Mouse (Mus musculus): ENCODE data around the gene Tac4. TPM values are rescaled to one million over a fixed set of nuclear protein-coding genes. Genes with fewer than 3 reads are reported as not detected.

The Tac4 gene
- polyA plus RNA-seq, 1 experiment from 2014 or later, result not detected

DNA sequence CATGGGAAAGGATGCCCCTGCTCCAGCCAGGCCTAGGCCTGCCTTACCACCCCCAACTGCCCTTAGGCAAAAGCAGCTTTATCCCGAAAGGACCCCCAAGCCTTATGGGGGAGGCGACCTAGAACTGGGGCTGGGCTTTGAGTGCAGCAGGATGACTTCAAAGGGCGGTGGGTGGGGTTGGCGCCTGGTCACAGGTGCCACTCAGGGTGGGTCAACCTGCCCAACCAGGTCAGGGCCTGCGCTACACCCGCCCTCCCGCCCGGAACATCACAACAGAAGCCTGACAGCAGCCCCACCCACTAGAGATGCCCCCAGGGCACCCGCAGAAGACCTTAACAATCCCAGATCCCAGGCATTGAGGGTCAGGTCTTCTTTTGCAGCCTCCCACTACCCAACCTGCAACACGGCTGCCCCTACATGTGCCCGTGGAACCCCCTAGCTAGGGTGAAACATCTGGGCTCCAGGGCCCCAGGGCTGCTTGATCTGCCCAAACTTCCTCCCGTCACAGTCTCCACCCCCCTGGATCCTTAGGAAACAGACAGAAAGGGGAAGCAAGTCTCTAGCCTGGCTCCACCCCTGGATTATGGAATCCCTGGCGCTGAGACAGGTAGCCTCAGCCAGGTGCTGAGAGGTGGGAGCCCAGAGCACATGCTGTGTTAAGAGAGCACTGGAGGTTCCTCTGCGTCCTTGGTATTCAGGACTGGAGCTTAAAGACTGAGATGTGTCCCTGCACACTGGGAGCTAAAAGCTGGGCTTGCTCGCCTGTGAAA lies 37.0 kb upstream of the Tac4 start:
- no peak overlapping the region for H3K4me3 ChIP-seq (ENCODE audit: low read depth, low read length)
- no peak overlapping the region for H3K4me2 ChIP-seq (replicated peaks; ENCODE audit: low read depth)
- H3K36me3 ChIP-seq (ENCODE audit: control insufficient read depth, insufficient read depth), result no peaks in the 10 kb centered on the region
- peaks cover 25% of the 10 kb centered on the region for H3K27me3 ChIP-seq (replicated peaks; ENCODE audit: control insufficient read depth, insufficient read depth, low read length)
- no peak for ATAC-seq
- no peak overlapping the region for H3K27ac ChIP-seq (ENCODE audit: low read depth, low read length)
- TF ChIP-seq CTCF (IDR thresholded peaks at IDR 0.05; ENCODE audit: low read depth), result no peak
- H3K4me1 ChIP-seq (replicated peaks; ENCODE audit: control insufficient read depth, insufficient read depth, low read length), result no peaks in the 10 kb centered on the region
- no peaks in the 10 kb centered on the region for H3K9me3 ChIP-seq (ENCODE audit: control insufficient read depth)
- WGBS, result 25% methylated on average over 15 of the region's 15 CpGs
- H3K9ac ChIP-seq (ENCODE audit: low read depth, low read length), result no peak overlapping the region

DNA sequence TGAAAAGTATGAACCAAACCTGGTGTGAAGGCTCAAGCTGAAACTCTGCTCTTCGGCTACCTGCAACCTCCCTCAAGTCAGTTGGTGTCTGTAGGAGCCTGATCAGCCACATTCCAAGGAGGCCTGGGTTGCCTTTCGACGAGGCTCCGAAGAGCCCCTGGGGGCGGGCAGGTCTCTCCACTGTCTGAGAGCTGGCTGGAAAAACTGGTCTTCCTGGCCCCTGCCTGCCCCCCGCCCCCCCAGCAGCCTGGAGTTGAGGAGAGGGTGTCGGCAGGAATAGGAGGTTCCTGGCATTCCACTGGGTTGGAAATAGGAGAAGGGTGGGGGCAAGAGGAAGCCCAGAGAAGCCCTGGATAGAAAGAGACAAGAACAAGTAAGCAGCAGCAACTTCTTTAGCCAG lies 35.9 kb upstream of the Tac4 start:
- no peaks in the 10 kb centered on the region for H3K4me1 ChIP-seq (replicated peaks; ENCODE audit: control insufficient read depth, insufficient read depth, low read length)
- WGBS, result 15% methylated on average over 7 of the region's 7 CpGs
- no peaks in the 10 kb centered on the region for H3K9me3 ChIP-seq (ENCODE audit: control insufficient read depth)
- H3K4me2 ChIP-seq (replicated peaks; ENCODE audit: low read depth), result no peak overlapping the region
- no peak overlapping the region for H3K4me3 ChIP-seq (ENCODE audit: low read depth, low read length)
- ATAC-seq, result no peak
- TF ChIP-seq CTCF (IDR thresholded peaks at IDR 0.05; ENCODE audit: low read depth), result no peak
- peaks cover 25% of the 10 kb centered on the region for H3K27me3 ChIP-seq (replicated peaks; ENCODE audit: control insufficient read depth, insufficient read depth, low read length)
- no peak overlapping the region for H3K27ac ChIP-seq (ENCODE audit: low read depth, low read length)
- no peaks in the 10 kb centered on the region for H3K36me3 ChIP-seq (ENCODE audit: control insufficient read depth, insufficient read depth)
- no peak overlapping the region for H3K9ac ChIP-seq (ENCODE audit: low read depth, low read length)

DNA sequence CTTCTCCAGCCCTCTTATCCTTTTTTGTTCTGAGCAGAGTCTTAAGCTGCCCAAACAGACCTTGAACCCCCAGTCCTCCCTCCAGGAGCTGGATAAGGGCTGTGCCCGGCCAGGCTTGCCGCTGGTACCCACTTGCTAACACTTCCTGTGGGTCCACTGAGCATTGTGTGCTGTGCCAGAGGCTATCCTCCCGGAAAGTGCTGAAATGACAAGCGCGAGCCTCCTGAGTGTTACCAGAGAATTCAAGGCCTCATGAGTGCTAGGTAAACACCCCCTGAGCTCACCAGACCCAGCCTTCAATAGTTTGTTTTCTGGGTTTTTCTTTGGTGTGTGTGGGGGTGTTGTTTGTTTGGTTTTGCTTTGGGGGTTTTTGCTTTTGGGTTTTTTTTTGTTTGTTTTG lies 33.9 kb upstream of the Tac4 start:
- WGBS, result 38% methylated on average over 5 of the region's 5 CpGs
- no peaks in the 10 kb centered on the region for H3K4me1 ChIP-seq (replicated peaks; ENCODE audit: control insufficient read depth, insufficient read depth, low read length)
- H3K9me3 ChIP-seq (ENCODE audit: control insufficient read depth), result no peaks in the 10 kb centered on the region
- no peak overlapping the region for H3K27ac ChIP-seq (ENCODE audit: low read depth, low read length)
- no peak for TF ChIP-seq CTCF (IDR thresholded peaks at IDR 0.05; ENCODE audit: low read depth)
- H3K9ac ChIP-seq (ENCODE audit: low read depth, low read length), result no peak overlapping the region
- no peaks in the 10 kb centered on the region for H3K36me3 ChIP-seq (ENCODE audit: control insufficient read depth, insufficient read depth)
- H3K4me3 ChIP-seq (ENCODE audit: low read depth, low read length), result no peak overlapping the region
- no peak for ATAC-seq
- H3K4me2 ChIP-seq (replicated peaks; ENCODE audit: low read depth), result no peak overlapping the region
- H3K27me3 ChIP-seq (replicated peaks; ENCODE audit: control insufficient read depth, insufficient read depth, low read length), result peaks cover 28% of the 10 kb centered on the region

DNA sequence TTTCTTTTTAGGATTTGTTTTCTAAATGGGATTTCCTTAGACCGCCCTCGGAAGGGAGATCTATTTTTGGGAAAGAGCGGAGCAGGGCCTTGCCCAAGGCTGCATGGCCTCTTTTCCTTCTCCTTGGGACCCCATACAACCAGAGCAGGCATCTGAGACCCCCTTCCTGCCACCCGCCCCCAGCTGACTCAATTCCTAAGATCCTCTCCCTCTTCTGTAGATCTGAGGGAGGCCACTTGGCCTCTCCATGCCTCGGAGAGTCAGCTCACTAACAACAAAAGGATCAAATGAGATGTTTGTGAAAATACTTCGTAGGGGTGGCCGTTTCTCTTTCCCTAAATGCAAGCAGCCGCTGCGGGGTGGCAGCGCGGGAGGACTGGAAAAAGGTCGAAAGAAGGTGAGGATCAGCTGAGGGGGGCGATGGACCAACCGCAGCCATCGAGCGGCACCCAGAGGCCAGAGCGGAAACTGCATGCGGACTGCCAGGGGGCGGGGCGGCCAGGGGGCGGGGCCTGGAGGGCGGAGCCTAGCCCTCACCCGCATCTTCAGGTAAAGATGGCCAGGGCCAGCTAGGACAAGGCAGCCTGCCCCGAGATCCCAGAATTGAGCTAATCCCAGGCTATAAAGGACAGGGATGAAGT lies 29.5 kb upstream of the Tac4 start:
- 11% methylated on average over 24 of the region's 24 CpGs for WGBS
- ATAC-seq, result peak; percentile 29; the same call in 1 of the 2 replicates

DNA sequence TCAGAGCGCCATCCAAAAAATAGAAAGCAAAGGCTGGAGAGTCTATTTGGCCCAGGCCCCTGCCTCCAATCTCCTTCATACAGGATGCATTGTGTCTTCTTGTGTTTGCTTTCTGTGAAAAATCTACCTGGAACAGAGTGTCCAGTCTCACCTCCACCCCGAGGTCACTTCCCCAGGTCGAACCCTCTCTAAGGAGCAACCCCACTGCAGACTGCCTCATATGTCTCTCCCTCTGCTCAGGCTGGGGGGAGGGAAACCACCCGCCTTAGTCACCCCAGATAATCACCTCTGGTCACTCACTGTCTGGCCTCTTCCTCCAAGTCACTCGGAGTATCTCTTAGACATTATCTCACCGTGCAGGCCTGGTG lies 29.0 kb upstream of the Tac4 start:
- no peak overlapping the region for H3K9ac ChIP-seq (ENCODE audit: low read depth, low read length)
- H3K27ac ChIP-seq (ENCODE audit: low read depth, low read length), result no peak overlapping the region
- 25% methylated on average over 6 of the region's 6 CpGs for WGBS
- ATAC-seq, result no peak
- no peaks in the 10 kb centered on the region for H3K36me3 ChIP-seq (ENCODE audit: control insufficient read depth, insufficient read depth)
- H3K4me1 ChIP-seq (replicated peaks; ENCODE audit: control insufficient read depth, insufficient read depth, low read length), result no peaks in the 10 kb centered on the region
- 0 out of 2 replicates have a peak, but pooled peaks cover 4% of the 10 kb centered on the region for H3K27me3 ChIP-seq (replicated peaks; ENCODE audit: control insufficient read depth, insufficient read depth, low read length)
- no peak for TF ChIP-seq CTCF (IDR thresholded peaks at IDR 0.05; ENCODE audit: low read depth)
- H3K4me2 ChIP-seq (replicated peaks; ENCODE audit: low read depth), result peak overlapping the region; percentile 40; the same call in 1 of the 2 replicates
- no peak overlapping the region for H3K4me3 ChIP-seq (ENCODE audit: low read depth, low read length)
- H3K9me3 ChIP-seq (ENCODE audit: control insufficient read depth), result no peaks in the 10 kb centered on the region

More for the DNA sequence above, 29.5 kb upstream of the Tac4 start:
- Histone ChIP-seq H3K4me3 (ENCODE audit: low read depth, low read length) (no peak overlapping the region), H3K36me3 (ENCODE audit: control insufficient read depth, insufficient read depth) (no peaks in the 10 kb centered on the region), H3K4me1 (replicated peaks; ENCODE audit: control insufficient read depth, insufficient read depth, low read length) (no peaks in the 10 kb centered on the region), H3K4me2 (replicated peaks; ENCODE audit: low read depth) (peak overlapping the region; percentile 40), H3K9ac (ENCODE audit: low read depth, low read length) (no peak overlapping the region), H3K27ac (ENCODE audit: low read depth, low read length) (no peak overlapping the region), H3K9me3 (ENCODE audit: control insufficient read depth) (no peaks in the 10 kb centered on the region), H3K27me3 (replicated peaks; ENCODE audit: control insufficient read depth, insufficient read depth, low read length) (0 out of 2 replicates have a peak, but pooled peaks cover 4% of the 10 kb centered on the region)
- peak; percentile 87 for TF ChIP-seq CTCF (IDR thresholded peaks at IDR 0.05; ENCODE audit: low read depth)

DNA sequence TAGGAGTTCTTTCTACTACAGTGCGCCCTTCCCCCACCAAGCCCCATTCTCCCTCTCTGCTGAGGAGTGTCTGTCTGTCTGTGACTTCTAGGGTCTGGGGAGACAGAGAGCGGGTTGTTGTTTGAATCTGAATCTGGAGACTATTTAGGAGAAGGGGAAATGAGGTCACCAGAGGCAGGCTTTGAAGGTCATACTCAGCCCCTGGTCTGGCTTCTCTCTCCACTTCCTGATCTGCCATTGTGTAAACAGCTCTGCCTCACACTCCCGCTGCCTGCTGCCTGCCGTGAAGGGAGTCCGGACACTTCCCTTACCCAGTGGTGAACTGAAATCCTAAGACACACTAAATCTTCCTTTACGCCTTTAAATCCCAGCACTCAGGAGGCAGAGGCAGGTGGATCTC lies 22.9 kb upstream of the Tac4 start:
- 48% methylated on average over 6 of the region's 6 CpGs for WGBS
- Histone ChIP-seq H3K9ac (ENCODE audit: low read depth, low read length) (no peak overlapping the region), H3K27me3 (replicated peaks; ENCODE audit: control insufficient read depth, insufficient read depth, low read length) (no peaks in the 10 kb centered on the region), H3K36me3 (ENCODE audit: control insufficient read depth, insufficient read depth) (no peaks in the 10 kb centered on the region), H3K4me1 (replicated peaks; ENCODE audit: control insufficient read depth, insufficient read depth, low read length) (no peaks in the 10 kb centered on the region), H3K27ac (ENCODE audit: low read depth, low read length) (no peak overlapping the region), H3K4me2 (replicated peaks; ENCODE audit: low read depth) (no peak overlapping the region), H3K4me3 (ENCODE audit: low read depth, low read length) (no peak overlapping the region), H3K9me3 (ENCODE audit: control insufficient read depth) (no peaks in the 10 kb centered on the region)
- ATAC-seq, result no peak
- no peak for TF ChIP-seq CTCF (IDR thresholded peaks at IDR 0.05; ENCODE audit: low read depth)
